Mouse (Mus musculus): Measurements from ENCODE around the gene Ppargc1a. TPM values are rescaled to one million over a fixed set of nuclear protein-coding genes. Genes with fewer than 3 reads are reported as not detected.

The Ppargc1a gene
- polyA plus RNA-seq, 1 experiment from 2014 or later: 66.9 TPM

GRCm38 (mm10) chr5:51479456-51479855, 88.1 kb downstream of the Ppargc1a start:
- H3K36me3 ChIP-seq (ENCODE audit: control insufficient read depth, insufficient read depth, low read length): peaks cover 37% of the 10 kb centered on the region
- no peak for ATAC-seq (ENCODE audit: insufficient number of reproducible peaks, insufficient read depth, low FRiP score, low read depth)
- H3K27me3 ChIP-seq (ENCODE audit: control insufficient read depth, insufficient read depth, low read length): no peaks in the 10 kb centered on the region
- peaks cover 9 to 36% of the 10 kb centered on the region in 2 experiments; a peak in 3 of 4 replicates for H3K4me1 ChIP-seq (ENCODE audit: control insufficient read depth in 2 of 2, insufficient read depth in 2 of 2, low read length in 2 of 2)
- WGBS: 26% methylated on average over 2 of the region's 2 CpGs
- H3K9ac ChIP-seq (ENCODE audit: low read length): no peak overlapping the region
- peak overlapping the region; percentile 39 to 43 for H3K27ac ChIP-seq (replicated peaks in 1 of 2; ENCODE audit: control insufficient read depth in 1 of 2, insufficient read depth in 1 of 2, low read depth in 2 of 2, low read length in 2 of 2)
- H3K4me2 ChIP-seq (ENCODE audit: low read length): no peak overlapping the region
- H3K9me3 ChIP-seq (ENCODE audit: control insufficient read depth, low read length): no peaks in the 10 kb centered on the region
- H3K4me3 ChIP-seq (ENCODE audit: control insufficient read depth in 1 of 2, insufficient read depth in 1 of 2, low read depth in 1 of 2, low read length in 2 of 2): no peak overlapping the region

DNA sequence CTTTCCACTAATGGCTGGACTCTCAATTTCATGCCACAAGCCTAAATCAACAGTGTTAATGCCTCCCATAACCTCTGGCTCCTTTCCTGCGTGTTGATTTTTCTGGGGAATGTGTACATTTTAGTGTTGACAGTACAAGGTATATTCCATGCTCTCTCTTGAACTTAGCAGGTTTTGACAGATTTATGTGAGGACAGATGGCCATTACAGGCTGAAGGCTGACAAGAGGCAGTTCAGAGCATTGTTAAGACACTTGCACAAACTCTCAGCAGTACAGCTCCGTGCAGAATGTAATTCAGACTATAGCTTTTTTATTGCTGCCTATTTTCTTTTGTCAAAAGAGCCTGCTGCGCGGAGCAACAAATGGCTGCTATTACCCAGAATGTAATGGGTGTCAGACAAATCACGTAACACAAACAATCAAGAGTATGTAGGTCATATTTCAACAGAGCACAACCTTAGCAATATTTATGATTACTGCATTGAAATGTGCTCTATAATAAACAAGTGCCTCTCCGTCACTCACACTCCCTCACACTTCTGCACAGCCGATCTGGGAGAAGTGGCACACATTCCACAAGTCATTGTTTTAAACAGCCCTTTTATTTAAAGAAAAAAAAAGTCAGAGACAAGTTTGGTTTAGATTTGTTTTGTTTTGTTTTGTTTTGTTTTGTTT, 89.1 kb downstream of the Ppargc1a start:
- Histone ChIP-seq H3K4me1 (ENCODE audit: control insufficient read depth in 2 of 2, insufficient read depth in 2 of 2, low read length in 2 of 2) (peaks cover 9 to 33% of the 10 kb centered on the region in 2 experiments; a peak in 3 of 4 replicates), H3K9me3 (ENCODE audit: control insufficient read depth, low read length) (no peaks in the 10 kb centered on the region), H3K4me2 (ENCODE audit: low read length) (no peak overlapping the region), H3K4me3 (ENCODE audit: control insufficient read depth in 1 of 2, insufficient read depth in 1 of 2, low read depth in 1 of 2, low read length in 2 of 2) (no peak overlapping the region), H3K27ac (replicated peaks in 1 of 2; ENCODE audit: control insufficient read depth in 1 of 2, insufficient read depth in 1 of 2, low read depth in 2 of 2, low read length in 2 of 2) (peak overlapping the region; percentile 55 to 69), H3K9ac (ENCODE audit: low read length) (no peak overlapping the region; the same call in 1 of the 2 replicates), H3K27me3 (ENCODE audit: control insufficient read depth, insufficient read depth, low read length) (no peaks in the 10 kb centered on the region), H3K36me3 (ENCODE audit: control insufficient read depth, insufficient read depth, low read length) (peaks cover 41% of the 10 kb centered on the region)
- WGBS: 37% methylated on average over 7 of the region's 7 CpGs
- ATAC-seq (ENCODE audit: insufficient number of reproducible peaks, insufficient read depth, low FRiP score, low read depth): no peak

- no peak overlapping the region for H3K4me3 ChIP-seq (ENCODE audit: control insufficient read depth in 1 of 2, insufficient read depth in 1 of 2, low read depth in 1 of 2, low read length in 2 of 2)
- H3K4me2 ChIP-seq (ENCODE audit: low read length): no peak overlapping the region
- no peaks in the 10 kb centered on the region for H3K27me3 ChIP-seq (ENCODE audit: control insufficient read depth, insufficient read depth, low read length)
- peak overlapping the region in 1 of 2 experiments; percentile 70; a peak in 3 of 4 replicates for H3K27ac ChIP-seq (replicated peaks in 1 of 2; ENCODE audit: control insufficient read depth in 1 of 2, insufficient read depth in 1 of 2, low read depth in 2 of 2, low read length in 2 of 2)
- WGBS: 26% methylated on average over 3 of the region's 3 CpGs
- H3K36me3 ChIP-seq (ENCODE audit: control insufficient read depth, insufficient read depth, low read length): peaks cover 48% of the 10 kb centered on the region
- ATAC-seq (ENCODE audit: insufficient number of reproducible peaks, insufficient read depth, low FRiP score, low read depth): no peak
- H3K9me3 ChIP-seq (ENCODE audit: control insufficient read depth, low read length): no peaks in the 10 kb centered on the region
- H3K4me1 ChIP-seq (ENCODE audit: control insufficient read depth in 2 of 2, insufficient read depth in 2 of 2, low read length in 2 of 2): peaks cover 9 to 33% of the 10 kb centered on the region in 2 experiments; a peak in 3 of 4 replicates
- no peak overlapping the region for H3K9ac ChIP-seq (ENCODE audit: low read length)
Measured at GRCm38 (mm10) chr5:51477140-51477539, 90.4 kb downstream of the Ppargc1a start.

DNA sequence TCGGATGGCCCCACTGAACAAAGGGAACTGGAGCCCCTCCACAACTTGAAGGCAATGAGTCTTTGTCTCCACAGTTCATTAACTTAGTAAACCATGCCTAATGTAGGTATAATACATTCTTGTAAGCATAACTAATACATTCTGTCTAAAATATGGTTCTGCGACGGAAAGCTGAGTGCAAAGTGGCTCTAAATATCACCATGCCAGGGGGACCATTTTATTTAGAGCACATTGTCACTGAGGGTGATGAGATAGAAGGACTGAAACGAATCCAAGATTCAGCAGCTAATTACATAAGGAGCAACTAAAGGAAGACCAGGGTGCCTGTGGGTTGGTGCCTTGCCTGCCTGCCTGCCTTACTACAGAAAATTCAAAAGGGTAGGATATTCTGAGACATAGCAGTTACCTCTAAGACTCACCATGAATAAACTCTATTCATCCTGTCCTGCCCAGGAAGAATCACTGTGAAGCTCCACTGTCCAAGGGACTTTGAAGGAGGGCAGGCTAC, 92.4 kb downstream of the Ppargc1a start:
- Histone ChIP-seq H3K4me2 (ENCODE audit: low read length) (no peak overlapping the region), H3K27ac (replicated peaks in 1 of 2; ENCODE audit: control insufficient read depth in 1 of 2, insufficient read depth in 1 of 2, low read depth in 2 of 2, low read length in 2 of 2) (no peak overlapping the region), H3K36me3 (ENCODE audit: control insufficient read depth, insufficient read depth, low read length) (peaks cover 58% of the 10 kb centered on the region), H3K27me3 (ENCODE audit: control insufficient read depth, insufficient read depth, low read length) (no peaks in the 10 kb centered on the region), H3K4me3 (ENCODE audit: control insufficient read depth in 1 of 2, insufficient read depth in 1 of 2, low read depth in 1 of 2, low read length in 2 of 2) (no peak overlapping the region), H3K9ac (ENCODE audit: low read length) (no peak overlapping the region), H3K9me3 (ENCODE audit: control insufficient read depth, low read length) (no peaks in the 10 kb centered on the region), H3K4me1 (ENCODE audit: control insufficient read depth in 2 of 2, insufficient read depth in 2 of 2, low read length in 2 of 2) (peaks cover 9 to 30% of the 10 kb centered on the region in 2 experiments; a peak in 3 of 4 replicates)
- 84% methylated on average over 4 of the region's 4 CpGs for WGBS
- ATAC-seq (ENCODE audit: insufficient number of reproducible peaks, insufficient read depth, low FRiP score, low read depth): no peak

- H3K4me1 ChIP-seq (ENCODE audit: control insufficient read depth in 2 of 2, insufficient read depth in 2 of 2, low read length in 2 of 2): peaks cover 0 to under 1% of the 10 kb centered on the region in 2 experiments; a peak in 2 of 4 replicates
Measured at GRCm38 (mm10) chr5:51471614-51472013, 95.9 kb downstream of the Ppargc1a start.

DNA sequence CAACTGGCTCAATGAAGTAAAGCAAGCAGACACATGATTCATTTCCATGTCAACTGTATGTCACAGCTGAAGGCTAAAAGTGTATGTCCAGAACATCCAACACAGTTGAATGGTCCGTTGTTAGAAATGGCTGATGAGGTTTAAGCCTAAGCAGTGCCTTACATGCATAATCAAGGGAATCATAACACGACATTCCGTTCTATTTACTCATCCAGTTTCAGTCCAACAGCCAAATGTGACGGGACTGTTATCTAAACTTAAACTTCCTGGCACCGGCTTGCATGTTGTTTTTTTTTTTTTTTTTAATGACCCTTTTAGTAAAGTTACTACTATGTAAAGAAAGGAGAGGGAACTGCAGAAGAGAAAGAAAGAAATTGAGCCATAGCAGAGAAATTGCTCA, 101.5 kb downstream of the Ppargc1a start:
- no peak overlapping the region for H3K9ac ChIP-seq (ENCODE audit: low read length)
- H3K4me2 ChIP-seq (ENCODE audit: low read length): no peak overlapping the region
- H3K27ac ChIP-seq (replicated peaks in 1 of 2; ENCODE audit: control insufficient read depth in 1 of 2, insufficient read depth in 1 of 2, low read depth in 2 of 2, low read length in 2 of 2): peak overlapping the region in 1 of 2 experiments; percentile 39; a peak in 1 of 4 replicates
- peaks cover 0 to 10% of the 10 kb centered on the region in 2 experiments; a peak in 3 of 4 replicates for H3K4me1 ChIP-seq (ENCODE audit: control insufficient read depth in 2 of 2, insufficient read depth in 2 of 2, low read length in 2 of 2)
- ATAC-seq (ENCODE audit: insufficient number of reproducible peaks, insufficient read depth, low FRiP score, low read depth): peak; percentile 56; the same call in 1 of the 2 replicates
- no peaks in the 10 kb centered on the region for H3K9me3 ChIP-seq (ENCODE audit: control insufficient read depth, low read length)
- H3K36me3 ChIP-seq (ENCODE audit: control insufficient read depth, insufficient read depth, low read length): peaks cover 75% of the 10 kb centered on the region
- no peak overlapping the region for H3K4me3 ChIP-seq (ENCODE audit: control insufficient read depth in 1 of 2, insufficient read depth in 1 of 2, low read depth in 1 of 2, low read length in 2 of 2)
- 30% methylated on average over 5 of the region's 5 CpGs for WGBS
- no peaks in the 10 kb centered on the region for H3K27me3 ChIP-seq (ENCODE audit: control insufficient read depth, insufficient read depth, low read length)

More at GRCm38 (mm10) chr5:51471614-51472013, 95.9 kb downstream of the Ppargc1a start:
- Histone ChIP-seq H3K4me3 (ENCODE audit: control insufficient read depth in 1 of 2, insufficient read depth in 1 of 2, low read depth in 1 of 2, low read length in 2 of 2) (no peak overlapping the region), H3K9me3 (ENCODE audit: control insufficient read depth, low read length) (no peaks in the 10 kb centered on the region), H3K27me3 (ENCODE audit: control insufficient read depth, insufficient read depth, low read length) (no peaks in the 10 kb centered on the region), H3K4me2 (ENCODE audit: low read length) (no peak overlapping the region), H3K36me3 (ENCODE audit: control insufficient read depth, insufficient read depth, low read length) (peaks cover 74% of the 10 kb centered on the region), H3K9ac (ENCODE audit: low read length) (no peak overlapping the region), H3K27ac (replicated peaks in 1 of 2; ENCODE audit: control insufficient read depth in 1 of 2, insufficient read depth in 1 of 2, low read depth in 2 of 2, low read length in 2 of 2) (no peak overlapping the region)
- ATAC-seq (ENCODE audit: insufficient number of reproducible peaks, insufficient read depth, low FRiP score, low read depth): no peak
- 89% methylated on average over 4 of the region's 4 CpGs for WGBS

- 44% methylated on average over 3 of the region's 3 CpGs for WGBS
- Histone ChIP-seq H3K9ac (ENCODE audit: low read length) (no peak overlapping the region), H3K27ac (replicated peaks in 1 of 2; ENCODE audit: control insufficient read depth in 1 of 2, insufficient read depth in 1 of 2, low read depth in 2 of 2, low read length in 2 of 2) (peak overlapping the region; percentile 25 to 35; a peak in 3 of 4 replicates), H3K4me3 (ENCODE audit: control insufficient read depth in 1 of 2, insufficient read depth in 1 of 2, low read depth in 1 of 2, low read length in 2 of 2) (no peak overlapping the region), H3K4me2 (ENCODE audit: low read length) (no peak overlapping the region), H3K36me3 (ENCODE audit: control insufficient read depth, insufficient read depth, low read length) (peaks cover 15% of the 10 kb centered on the region), H3K9me3 (ENCODE audit: control insufficient read depth, low read length) (no peaks in the 10 kb centered on the region), H3K27me3 (ENCODE audit: control insufficient read depth, insufficient read depth, low read length) (no peaks in the 10 kb centered on the region), H3K4me1 (ENCODE audit: control insufficient read depth in 2 of 2, insufficient read depth in 2 of 2, low read length in 2 of 2) (peaks cover 2 to 18% of the 10 kb centered on the region in 2 experiments)
- ATAC-seq (ENCODE audit: insufficient number of reproducible peaks, insufficient read depth, low FRiP score, low read depth): no peak
Measured at GRCm38 (mm10) chr5:51452033-51452432, 115.5 kb downstream of the Ppargc1a start.
